Mouse (Mus musculus): Measurements from ENCODE around the gene Itln1. TPM values are rescaled to one million over a fixed set of nuclear protein-coding genes. Genes with fewer than 3 reads are reported as not detected.
"Not testable (repeated sequence)": the region's sequence is repeated elsewhere in the genome, so short reads cannot be mapped to it uniquely, and the experiment has no call there.

The Itln1 gene
- polyA plus RNA-seq, 1 experiment, result not detected

- TF ChIP-seq TCF12 (IDR thresholded peaks at IDR 0.05; ENCODE audit: insufficient read depth, poor library complexity, severe bottlenecking) (no peak), E2F4 (IDR thresholded peaks at IDR 0.05; ENCODE audit: insufficient read depth) (no peak), TCF3 (IDR thresholded peaks at IDR 0.05; ENCODE audit: insufficient read length, low read depth) (no peak), REST (IDR thresholded peaks at IDR 0.05; ENCODE audit: insufficient read depth, insufficient read length) (no peak)
- no peaks in the 10 kb centered on the region for H3K79me2 ChIP-seq (ENCODE audit: control insufficient read depth, insufficient read depth)
- H3K27me3 ChIP-seq (ENCODE audit: control insufficient read depth, insufficient read depth, insufficient read length), result no peaks in the 10 kb centered on the region
- no peak overlapping the region for H3ac ChIP-seq (ENCODE audit: control insufficient read depth, insufficient read length)
- H3K4me3 ChIP-seq, result no peak overlapping the region
- no peaks in the 10 kb centered on the region for H3K36me3 ChIP-seq (ENCODE audit: control insufficient read depth, insufficient read depth)
- no peak overlapping the region for H3K4me2 ChIP-seq (ENCODE audit: low read depth)
Measured at GRCm38 (mm10) chr1:171473920-171474640, 61.0 kb downstream of the Itln1 start.

GRCm38 (mm10) chr1:171473506-171473905, 61.6 kb downstream of the Itln1 start:
- TF ChIP-seq REST (IDR thresholded peaks at IDR 0.05; ENCODE audit: insufficient read depth, insufficient read length), result no peak
- no peak for TF ChIP-seq MAX (IDR thresholded peaks at IDR 0.05; ENCODE audit: low read depth)
- no peak for TF ChIP-seq MYOG (IDR thresholded peaks at IDR 0.05; ENCODE audit: control insufficient read depth in 1 of 3, insufficient read depth in 1 of 3, insufficient read length in 2 of 3, low read depth in 2 of 3)
- TF ChIP-seq E2F4 (IDR thresholded peaks at IDR 0.05; ENCODE audit: insufficient read depth), result no peak
- no peak for TF ChIP-seq SRF (IDR thresholded peaks at IDR 0.05; ENCODE audit: control insufficient read depth, insufficient read length, low read depth)
- TF ChIP-seq CEBPB (IDR thresholded peaks at IDR 0.05; ENCODE audit: insufficient read depth, poor library complexity, severe bottlenecking), result no peak
- TF ChIP-seq POLR2A (IDR thresholded peaks at IDR 0.05; ENCODE audit: insufficient read length, low read depth), result no peak
- no peak for TF ChIP-seq TCF12 (IDR thresholded peaks at IDR 0.05; ENCODE audit: insufficient read depth, poor library complexity, severe bottlenecking)
- no peak for TF ChIP-seq TCF3 (IDR thresholded peaks at IDR 0.05; ENCODE audit: insufficient read length, low read depth)
- TF ChIP-seq MYOD1 (IDR thresholded peaks at IDR 0.05; ENCODE audit: control insufficient read depth in 1 of 3, insufficient read length in 2 of 3, low read depth in 2 of 3), result no peak
- no peak for TF ChIP-seq USF1 (IDR thresholded peaks at IDR 0.05; ENCODE audit: low read depth)
- no peak for TF ChIP-seq POLR2AphosphoS2 (IDR thresholded peaks at IDR 0.05; ENCODE audit: insufficient read length, low read depth)
- H3K36me3 ChIP-seq (ENCODE audit: control insufficient read depth, insufficient read depth), result no peaks in the 10 kb centered on the region
- H3K79me2 ChIP-seq (ENCODE audit: control insufficient read depth, insufficient read depth), result no peaks in the 10 kb centered on the region
- H3K27me3 ChIP-seq (ENCODE audit: control insufficient read depth, insufficient read depth, insufficient read length), result no peaks in the 10 kb centered on the region
- no peak overlapping the region for H3K4me2 ChIP-seq (ENCODE audit: low read depth)
- no peak overlapping the region for H3K4me3 ChIP-seq
- H3ac ChIP-seq (ENCODE audit: control insufficient read depth, insufficient read length), result no peak overlapping the region

- H3K4me2 ChIP-seq (ENCODE audit: low read depth); H3K79me2 ChIP-seq (ENCODE audit: control insufficient read depth, insufficient read depth); H3ac ChIP-seq (ENCODE audit: control insufficient read depth, insufficient read length); H3K4me3 ChIP-seq; H3K36me3 ChIP-seq (ENCODE audit: control insufficient read depth, insufficient read depth); H3K27me3 ChIP-seq (ENCODE audit: control insufficient read depth, insufficient read depth, insufficient read length): not testable (repeated sequence)
Measured at GRCm38 (mm10) chr1:171471941-171472340, 63.2 kb downstream of the Itln1 start.

DNA sequence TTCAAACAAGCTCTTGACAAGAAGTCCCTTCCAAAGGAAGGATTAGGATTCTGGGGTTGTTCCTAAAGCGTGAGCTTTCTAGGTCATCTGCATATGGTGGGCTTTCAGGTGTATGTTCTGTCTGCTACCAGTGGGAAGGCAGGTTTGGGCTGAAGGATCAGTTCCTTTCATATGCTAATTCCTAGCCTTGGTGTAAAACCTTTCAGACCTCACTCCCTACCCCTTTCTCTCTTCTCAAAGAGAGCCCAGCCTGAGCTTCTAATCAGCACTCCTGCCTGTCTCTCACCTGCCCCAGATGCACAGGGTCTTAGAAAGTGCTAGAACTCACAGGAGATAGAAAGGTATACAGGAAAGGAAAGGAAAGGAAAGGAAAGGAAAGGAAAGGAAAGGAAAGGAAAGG, 63.6 kb downstream of the Itln1 start:
- no peaks in the 10 kb centered on the region for H3K79me2 ChIP-seq (ENCODE audit: control insufficient read depth, insufficient read depth)

GRCm38 (mm10) chr1:171470896-171471295, 64.2 kb downstream of the Itln1 start:
- TF ChIP-seq REST (IDR thresholded peaks at IDR 0.05; ENCODE audit: insufficient read depth, insufficient read length), result no peak
- TF ChIP-seq MYOG (IDR thresholded peaks at IDR 0.05; ENCODE audit: control insufficient read depth in 1 of 3, insufficient read depth in 1 of 3, insufficient read length in 2 of 3, low read depth in 2 of 3), result peak in 1 of 3 experiments; percentile 2
- no peak for TF ChIP-seq USF1 (IDR thresholded peaks at IDR 0.05; ENCODE audit: low read depth)
- TF ChIP-seq POLR2A (IDR thresholded peaks at IDR 0.05; ENCODE audit: insufficient read length, low read depth), result peak; percentile 32
- TF ChIP-seq CEBPB (IDR thresholded peaks at IDR 0.05; ENCODE audit: insufficient read depth, poor library complexity, severe bottlenecking), result no peak
- TF ChIP-seq POLR2AphosphoS2 (IDR thresholded peaks at IDR 0.05; ENCODE audit: insufficient read length, low read depth), result peak; percentile 41
- no peak for TF ChIP-seq SRF (IDR thresholded peaks at IDR 0.05; ENCODE audit: control insufficient read depth, insufficient read length, low read depth)
- Histone ChIP-seq H3K4me2 (ENCODE audit: low read depth) (peak overlapping the region; percentile 93), H3K27me3 (ENCODE audit: control insufficient read depth, insufficient read depth, insufficient read length) (no peaks in the 10 kb centered on the region), H3K36me3 (ENCODE audit: control insufficient read depth, insufficient read depth) (no peaks in the 10 kb centered on the region), H3ac (ENCODE audit: control insufficient read depth, insufficient read length) (no peak overlapping the region), H3K79me2 (ENCODE audit: control insufficient read depth, insufficient read depth) (no peaks in the 10 kb centered on the region), H3K4me3 (no peak overlapping the region)

More for the DNA sequence above, 63.6 kb downstream of the Itln1 start:
- Histone ChIP-seq H3K4me2 (ENCODE audit: low read depth) (peak overlapping the region; percentile 93), H3ac (ENCODE audit: control insufficient read depth, insufficient read length) (no peak overlapping the region), H3K27me3 (ENCODE audit: control insufficient read depth, insufficient read depth, insufficient read length) (no peaks in the 10 kb centered on the region), H3K36me3 (ENCODE audit: control insufficient read depth, insufficient read depth) (no peaks in the 10 kb centered on the region), H3K4me3 (no peak overlapping the region)
- TF ChIP-seq E2F4 (IDR thresholded peaks at IDR 0.05; ENCODE audit: insufficient read depth) (no peak), MYOG (IDR thresholded peaks at IDR 0.05; ENCODE audit: control insufficient read depth in 1 of 3, insufficient read depth in 1 of 3, insufficient read length in 2 of 3, low read depth in 2 of 3) (no peak), POLR2AphosphoS2 (IDR thresholded peaks at IDR 0.05; ENCODE audit: insufficient read length, low read depth) (no peak), MAX (IDR thresholded peaks at IDR 0.05; ENCODE audit: low read depth) (no peak)

All from myocyte (in vitro differentiated cells).